Mouse (Mus musculus) intestine, embryonic 14.5 days (tissue): ENCODE measurements around the gene Olfr2. TPM values are rescaled to one million over a fixed set of nuclear protein-coding genes. Genes with fewer than 3 reads are reported as not detected.

ENCODE experiments used
- ATAC-seq: fragments of 200-750 bp; cut with Nextera tagmentation; replicated peaks from 2 replicates; pipeline ENCODE4 v1.8.0; 2017; ENCODE audit warnings: low read depth, moderate number of reproducible peaks, moderate TSS enrichment, moderate library complexity; ENCODE audit not compliant: low FRiP score, low TSS enrichment
- DNase-seq: peaks from one replicate; pipeline ENCODE4 v3.0.0-alpha.2; 2018; ENCODE audit warnings: low spot score
- H3K27ac ChIP-seq: fragments of 300-500 bp; sonication (generic); 2 replicates; pipeline ENCODE4 v1.5.1; 2014; ENCODE audit warnings: low read depth, mild to moderate bottlenecking, control low read depth
- H3K27me3 ChIP-seq: fragments of 300-500 bp; sonication (generic); replicated peaks from 2 replicates; pipeline ENCODE4 v1.6.1; 2014; ENCODE audit warnings: low read length, control low read depth; ENCODE audit not compliant: control insufficient read depth, insufficient read depth
- H3K36me3 ChIP-seq: fragments of 300-500 bp; sonication (generic); 2 replicates; pipeline ENCODE4 v1.6.1; 2014; ENCODE audit warnings: low read length, control low read depth; ENCODE audit not compliant: control insufficient read depth, insufficient read depth
- H3K4me1 ChIP-seq: fragments of 300-500 bp; sonication (generic); replicated peaks from 2 replicates; pipeline ENCODE4 v1.6.1; 2014; ENCODE audit warnings: low read length, control low read depth, mixed read lengths; ENCODE audit not compliant: control insufficient read depth, insufficient read depth
- H3K4me2 ChIP-seq: fragments of 300-500 bp; sonication (generic); 2 replicates; pipeline ENCODE4 v1.6.1; 2014; ENCODE audit warnings: low read length
- H3K4me3 ChIP-seq: fragments of 300-500 bp; sonication (generic); 2 replicates; pipeline ENCODE4 v1.5.1; 2014; ENCODE audit warnings: low read depth, low read length, control low read depth, mixed read lengths
- H3K9ac ChIP-seq: fragments of 300-500 bp; sonication (generic); 2 replicates; pipeline ENCODE4 v1.6.1; 2014; ENCODE audit warnings: mild to moderate bottlenecking, low read length
- H3K9me3 ChIP-seq: fragments of 300-500 bp; sonication (generic); 2 replicates; pipeline ENCODE4 v1.6.1; 2016; ENCODE audit warnings: low read length, control low read depth; ENCODE audit not compliant: control insufficient read depth
- WGBS: fragments of 180-500 bp; shearing (Covaris S2); extraction: QIAGEN DNeasy Blood & Tissue Kit; methylation state at CpG from one replicate; pipeline ENCODE4 v1.1.7; 2014; 5-methylcytosine and 5-hydroxymethylcytosine counted together
- polyA plus RNA-seq: library from polyadenylated mRNA; unstranded; fragments of >200 nt; fragmentation: Nextera tagmentation; extraction: Ambion mirVana; gene quantifications from 2 replicates; pipeline ENCODE4 v1.2.1, GENCODE M21; 2014

Gene Olfr2
- polyA plus RNA-seq = not detected in 2 replicates

GRCm38 (mm10) chr7:107005972-107006371 is at the start of gene Olfr2:
TSS of gene Olfr2 (minus strand) at chr7:107006072.
- Histone ChIP-seq H3K4me3 (no peak within 1 kb of the TSS), H3K27ac (no peak within 1 kb of the TSS), H3K4me2 (no peak within 1 kb of the TSS), H3K9me3 (no peaks in the 10 kb centered on the region), H3K9ac (no peak within 1 kb of the TSS), H3K27me3 (no peaks in the 10 kb centered on the region), H3K36me3 (no peaks in the 10 kb centered on the region), H3K4me1 (no peaks in the 10 kb centered on the region)
- 47% methylated on average over 1 of the region's 1 CpGs for WGBS
- DNase-seq (no peak), ATAC-seq (no peak)

DNA sequence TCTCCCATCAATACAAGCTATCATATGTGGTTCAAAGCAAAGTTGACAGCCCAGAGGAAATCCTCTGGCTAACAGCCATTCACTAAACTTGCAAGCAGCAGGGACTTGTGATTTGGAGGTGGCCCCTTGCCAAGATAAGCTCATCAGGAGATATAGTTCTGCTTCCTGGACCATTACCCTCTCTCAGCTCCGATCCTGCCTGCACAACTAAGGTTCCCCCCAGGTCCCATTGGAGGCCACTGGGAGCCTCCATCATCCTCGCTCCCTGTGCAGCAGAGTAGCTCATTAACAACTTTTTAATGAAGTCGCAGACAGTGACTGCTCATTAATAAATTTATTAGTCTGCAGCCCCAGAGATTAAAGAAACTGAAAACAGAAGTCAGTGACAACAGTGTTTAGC is 41.7 kb upstream of the Olfr2 start:
- no peaks in the 10 kb centered on the region for H3K4me1 ChIP-seq
- H3K27ac ChIP-seq = no peak overlapping the region
- no peak for ATAC-seq
- H3K27me3 ChIP-seq = no peaks in the 10 kb centered on the region
- H3K9me3 ChIP-seq = no peaks in the 10 kb centered on the region
- H3K9ac ChIP-seq = no peak overlapping the region
- WGBS = 49% methylated on average over 3 of the region's 3 CpGs
- no peaks in the 10 kb centered on the region for H3K36me3 ChIP-seq
- H3K4me2 ChIP-seq = no peak overlapping the region
- DNase-seq = no peak
- no peak overlapping the region for H3K4me3 ChIP-seq

GRCm38 (mm10) chr7:107045833-107046232 is 40.0 kb upstream of the Olfr2 start:
- Histone ChIP-seq H3K27ac (no peak overlapping the region), H3K4me2 (no peak overlapping the region), H3K9me3 (no peaks in the 10 kb centered on the region), H3K27me3 (no peaks in the 10 kb centered on the region), H3K4me1 (no peaks in the 10 kb centered on the region), H3K36me3 (no peaks in the 10 kb centered on the region), H3K9ac (no peak overlapping the region), H3K4me3 (no peak overlapping the region)
- no peak for ATAC-seq
- no peak for DNase-seq
- WGBS = 2% methylated on average over 5 of the region's 5 CpGs

GRCm38 (mm10) chr7:107044407-107044806 is 38.5 kb upstream of the Olfr2 start:
- no peaks in the 10 kb centered on the region for H3K27me3 ChIP-seq
- H3K4me3 ChIP-seq = no peak overlapping the region
- H3K9ac ChIP-seq = no peak overlapping the region
- H3K4me2 ChIP-seq = no peak overlapping the region
- H3K27ac ChIP-seq = no peak overlapping the region
- DNase-seq = no peak
- H3K9me3 ChIP-seq = no peaks in the 10 kb centered on the region
- no peaks in the 10 kb centered on the region for H3K36me3 ChIP-seq
- H3K4me1 ChIP-seq = no peaks in the 10 kb centered on the region
- no peak for ATAC-seq
- 56% methylated on average over 1 of the region's 1 CpGs for WGBS

- no peak overlapping the region for H3K27ac ChIP-seq
- H3K4me2 ChIP-seq = no peak overlapping the region
- no peak for DNase-seq
- no peaks in the 10 kb centered on the region for H3K27me3 ChIP-seq
- H3K9ac ChIP-seq = no peak overlapping the region
- H3K36me3 ChIP-seq = no peaks in the 10 kb centered on the region
- no peak overlapping the region for H3K4me3 ChIP-seq
- H3K4me1 ChIP-seq = no peaks in the 10 kb centered on the region
- H3K9me3 ChIP-seq = no peaks in the 10 kb centered on the region
- no peak for ATAC-seq
- 84% methylated on average over 3 of the region's 3 CpGs for WGBS
Measured at GRCm38 (mm10) chr7:107043136-107043535, 37.3 kb upstream of the Olfr2 start.

DNA sequence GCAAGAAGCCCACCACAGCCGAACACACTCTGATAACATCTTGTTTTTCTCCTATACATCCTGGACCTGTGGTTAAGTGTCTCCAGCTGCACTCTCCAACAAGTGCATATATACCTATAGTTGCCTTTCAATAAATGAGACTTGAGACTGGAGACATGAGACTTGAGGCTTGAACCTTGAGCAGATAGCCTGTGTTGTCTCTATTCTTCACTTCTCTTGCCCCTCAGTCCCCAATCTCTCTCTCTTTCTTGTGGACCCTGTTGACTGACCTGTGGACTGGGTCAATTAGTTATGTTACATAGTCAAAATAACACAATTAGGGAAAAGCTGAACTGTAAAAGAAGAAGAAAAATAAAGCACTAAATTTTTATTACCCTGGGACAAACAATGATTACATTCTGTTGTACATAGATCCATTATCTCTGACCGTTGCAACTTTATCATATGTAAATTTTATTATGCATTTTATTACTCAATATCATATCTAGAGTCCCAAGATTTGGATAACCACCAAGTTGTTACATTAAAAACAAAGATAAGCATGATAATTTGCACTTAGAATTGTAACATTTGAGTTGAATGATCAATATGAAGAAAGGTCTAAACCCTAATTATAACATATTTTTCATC is 34.2 kb upstream of the Olfr2 start:
- H3K9me3 ChIP-seq = no peaks in the 10 kb centered on the region
- 64% methylated on average over 2 of the region's 2 CpGs for WGBS
- DNase-seq (no peak), ATAC-seq (no peak)
- no peaks in the 10 kb centered on the region for H3K36me3 ChIP-seq
- H3K4me1 ChIP-seq = no peaks in the 10 kb centered on the region
- H3K4me2 ChIP-seq = no peak overlapping the region
- no peak overlapping the region for H3K27ac ChIP-seq
- no peak overlapping the region for H3K9ac ChIP-seq
- no peak overlapping the region for H3K4me3 ChIP-seq
- H3K27me3 ChIP-seq = no peaks in the 10 kb centered on the region

DNA sequence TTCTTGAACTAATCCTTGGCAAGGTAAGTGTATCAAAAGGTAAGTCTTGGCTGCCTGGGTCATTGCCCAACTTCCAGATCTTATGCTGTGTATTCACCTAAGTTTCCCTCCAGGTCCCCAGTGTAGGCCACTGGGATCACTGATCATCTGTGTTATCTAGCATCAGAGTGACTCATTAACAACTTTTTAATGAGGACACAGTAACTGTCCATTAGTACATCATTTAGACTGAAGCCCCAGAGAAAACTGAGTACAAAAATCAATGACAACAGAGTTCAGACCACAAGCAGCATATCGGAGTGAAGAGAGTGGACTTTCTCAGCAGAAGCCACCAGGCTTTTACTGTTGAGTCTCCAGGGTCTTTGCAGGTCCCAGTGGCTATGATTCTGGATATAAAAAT is 25.0 kb upstream of the Olfr2 start, which contains the start of gene Olfr713:
TSS of gene Olfr713 (plus strand) at position 301 of the 400 bp plus-strand sequence.
- no peak within 1 kb of the TSS for H3K4me2 ChIP-seq
- H3K9ac ChIP-seq = no peak within 1 kb of the TSS
- H3K4me1 ChIP-seq = no peaks in the 10 kb centered on the region
- H3K9me3 ChIP-seq = no peaks in the 10 kb centered on the region
- ATAC-seq = no peak
- DNase-seq = no peak
- no peaks in the 10 kb centered on the region for H3K27me3 ChIP-seq
- WGBS = 85% methylated on average over 1 of the region's 1 CpGs
- no peak within 1 kb of the TSS for H3K4me3 ChIP-seq
- H3K36me3 ChIP-seq = no peaks in the 10 kb centered on the region
- H3K27ac ChIP-seq = no peak within 1 kb of the TSS

DNA sequence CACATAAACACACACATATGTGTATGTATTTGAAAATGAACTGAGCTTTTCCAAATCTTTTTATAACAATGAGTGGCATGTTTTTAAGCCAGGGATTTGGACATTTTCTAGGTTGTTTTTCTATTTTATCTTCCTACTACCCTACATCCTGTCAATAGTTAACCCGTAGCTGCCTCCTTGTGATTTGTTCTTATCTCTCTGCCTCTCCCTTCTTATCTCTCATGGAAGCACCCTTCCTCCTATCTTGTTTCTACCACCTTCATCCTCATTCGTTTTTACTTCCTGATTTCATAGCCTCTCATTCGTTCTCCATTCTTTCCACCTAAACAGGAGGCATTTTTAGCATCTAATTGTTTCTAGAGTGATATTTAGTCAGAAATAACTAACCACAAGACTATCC is 1.7 kb downstream of the Olfr2 start:
- Histone ChIP-seq H3K4me2 (no peak overlapping the region), H3K4me1 (no peaks in the 10 kb centered on the region), H3K27ac (no peak overlapping the region), H3K4me3 (no peak overlapping the region), H3K36me3 (no peaks in the 10 kb centered on the region), H3K9ac (no peak overlapping the region), H3K27me3 (no peaks in the 10 kb centered on the region), H3K9me3 (no peaks in the 10 kb centered on the region)
- no peak for DNase-seq
- WGBS = 47% methylated on average over 3 of the region's 3 CpGs
- no peak for ATAC-seq

DNA sequence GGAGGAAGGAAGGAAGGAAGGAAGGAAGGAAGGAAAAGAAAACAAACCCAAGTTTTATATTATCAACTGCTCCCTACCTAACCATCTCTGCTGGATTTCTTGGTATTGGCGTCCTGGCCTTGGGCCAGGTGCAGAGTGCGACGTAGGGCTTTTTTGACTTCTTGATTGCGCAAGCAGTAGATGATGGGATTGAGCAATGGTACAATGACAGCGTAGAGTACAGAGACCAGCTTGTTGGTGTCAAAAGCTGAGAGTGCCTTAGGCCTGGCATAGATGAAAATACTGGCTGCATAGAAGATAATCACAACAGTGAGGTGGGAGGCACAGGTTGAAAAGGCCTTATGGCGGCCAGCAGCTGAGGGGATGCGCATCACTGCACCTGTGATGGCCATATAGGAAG is 5.1 kb downstream of the Olfr2 start:
- Histone ChIP-seq H3K9ac (no peak overlapping the region), H3K4me2 (no peak overlapping the region), H3K27me3 (no peaks in the 10 kb centered on the region), H3K4me1 (no peaks in the 10 kb centered on the region), H3K27ac (no peak overlapping the region), H3K9me3 (no peaks in the 10 kb centered on the region), H3K36me3 (no peaks in the 10 kb centered on the region), H3K4me3 (no peak overlapping the region)
- 91% methylated on average over 7 of the region's 7 CpGs for WGBS
- ATAC-seq = no peak
- DNase-seq = no peak
